Mouse (Mus musculus): ENCODE data around the gene Zdhhc6. TPM values are rescaled to one million over a fixed set of nuclear protein-coding genes. Genes with fewer than 3 reads are reported as not detected.

Gene Zdhhc6
- polyA plus RNA-seq, 1 experiment from 2014 or later, result 96.8 TPM

DNA sequence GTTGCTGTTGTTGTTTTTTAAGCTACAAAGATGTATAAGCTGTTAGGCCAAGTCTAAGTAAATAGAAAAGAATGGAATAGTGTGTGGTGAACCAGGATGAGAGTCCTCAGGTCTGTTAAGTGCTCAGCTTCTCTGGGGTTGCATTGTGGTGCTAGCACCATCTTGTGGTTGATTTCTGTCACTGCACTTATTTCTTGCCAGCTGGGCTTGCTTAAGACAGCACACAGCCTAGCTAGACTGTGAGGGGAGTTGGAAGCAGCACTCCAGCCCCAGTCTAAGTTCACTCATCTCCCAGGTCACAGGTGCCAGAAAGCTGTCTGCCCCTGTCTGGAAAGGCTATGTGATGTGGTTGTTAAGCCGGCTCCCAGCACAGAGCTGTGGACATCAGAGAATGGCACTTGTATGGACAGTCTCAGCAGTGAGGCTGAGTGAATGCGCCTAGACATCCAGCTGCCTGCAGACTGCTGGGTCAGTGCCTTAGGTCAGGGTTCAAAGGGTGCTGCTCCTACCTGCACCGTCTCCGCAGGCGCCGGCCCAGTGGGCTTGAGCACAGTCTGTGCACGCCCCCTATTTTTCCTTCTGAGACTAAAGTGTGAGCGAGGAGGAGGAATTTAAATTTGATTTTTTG, 16.9 kb upstream of the Zdhhc6 start:
- Histone ChIP-seq H3K9me3 (no peaks in the 10 kb centered on the region), H3K36me3 (peaks cover 26% of the 10 kb centered on the region), H3K9ac (no peak overlapping the region), H3K4me1 (no peaks in the 10 kb centered on the region), H3K4me2 (replicated peaks) (no peak overlapping the region), H3K27ac (no peak overlapping the region), H3K27me3 (no peaks in the 10 kb centered on the region), H3K4me3 (no peak overlapping the region)
- WGBS, result 87% methylated on average over 8 of the region's 8 CpGs
- ATAC-seq (ENCODE audit: insufficient number of reproducible peaks, insufficient read depth, low FRiP score, low TSS enrichment), result peak; percentile 66

DNA sequence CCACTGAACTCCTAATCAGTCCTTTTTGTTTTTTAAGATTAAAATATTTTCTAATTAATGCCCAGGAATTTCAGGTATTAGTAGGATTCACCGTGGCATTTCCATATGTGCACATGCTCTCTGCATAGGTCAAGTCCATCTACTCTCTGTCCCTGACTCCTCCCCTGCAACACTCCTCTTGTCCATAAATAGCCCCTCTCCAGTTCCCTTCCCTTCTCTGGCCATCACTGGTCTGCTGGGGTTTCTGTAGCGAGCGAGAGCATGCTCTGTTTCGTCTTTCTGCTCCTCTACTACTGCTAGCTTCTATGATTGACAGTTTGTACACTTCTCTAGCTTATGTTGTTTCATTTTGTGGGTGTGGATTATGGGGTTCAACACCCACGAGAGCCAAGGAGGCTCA, 15.9 kb upstream of the Zdhhc6 start:
- ATAC-seq (ENCODE audit: insufficient number of reproducible peaks, insufficient read depth, low FRiP score, low TSS enrichment), result no peak
- no peak overlapping the region for H3K4me2 ChIP-seq (replicated peaks)
- no peaks in the 10 kb centered on the region for H3K27me3 ChIP-seq
- H3K9me3 ChIP-seq, result no peaks in the 10 kb centered on the region
- H3K9ac ChIP-seq, result no peak overlapping the region
- no peaks in the 10 kb centered on the region for H3K4me1 ChIP-seq
- H3K27ac ChIP-seq, result no peak overlapping the region
- H3K36me3 ChIP-seq, result peaks cover 26% of the 10 kb centered on the region
- 84% methylated on average over 5 of the region's 5 CpGs for WGBS
- H3K4me3 ChIP-seq, result no peak overlapping the region

- Histone ChIP-seq H3K9me3 (no peaks in the 10 kb centered on the region), H3K27ac (no peak overlapping the region), H3K27me3 (no peaks in the 10 kb centered on the region), H3K36me3 (peaks cover 40% of the 10 kb centered on the region), H3K9ac (no peak overlapping the region), H3K4me3 (no peak overlapping the region), H3K4me2 (replicated peaks) (no peak overlapping the region), H3K4me1 (no peaks in the 10 kb centered on the region)
- WGBS, result 93% methylated on average over 4 of the region's 4 CpGs
- ATAC-seq (ENCODE audit: insufficient number of reproducible peaks, insufficient read depth, low FRiP score, low TSS enrichment), result no peak
Measured at GRCm38 (mm10) chr19:55327510-55327909, 11.7 kb upstream of the Zdhhc6 start.

- no peaks in the 10 kb centered on the region for H3K9me3 ChIP-seq
Measured at GRCm38 (mm10) chr19:55322604-55323003, 6.8 kb upstream of the Zdhhc6 start.

DNA sequence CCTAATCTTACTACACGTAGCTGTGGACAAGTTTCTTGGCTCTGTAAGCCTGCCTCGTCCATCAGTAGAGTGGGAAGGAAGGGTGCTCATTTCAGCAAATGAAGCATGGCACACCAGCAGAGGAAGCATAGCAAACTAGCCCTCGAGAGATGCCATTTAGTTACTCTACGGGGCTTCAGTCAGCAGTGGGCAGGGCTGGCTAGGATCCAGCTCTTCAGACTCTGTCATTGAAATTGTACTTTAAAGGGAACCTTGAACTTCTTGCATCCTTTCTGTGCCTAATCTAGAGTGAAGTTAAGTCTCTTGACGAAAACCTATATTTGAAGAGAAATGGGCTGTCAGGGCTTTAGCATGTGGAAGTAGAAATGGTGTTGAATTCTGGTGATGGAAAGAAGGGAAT, 3.7 kb upstream of the Zdhhc6 start:
- H3K27me3 ChIP-seq, result no peaks in the 10 kb centered on the region
- WGBS, result 78% methylated on average over 5 of the region's 5 CpGs
- no peaks in the 10 kb centered on the region for H3K9me3 ChIP-seq
- H3K36me3 ChIP-seq, result 0 out of 2 replicates have a peak, but pooled peaks cover 13% of the 10 kb centered on the region
- H3K27ac ChIP-seq, result no peak overlapping the region
- H3K9ac ChIP-seq, result no peak overlapping the region
- H3K4me1 ChIP-seq, result peaks cover 11% of the 10 kb centered on the region
- no peak overlapping the region for H3K4me3 ChIP-seq
- no peak overlapping the region for H3K4me2 ChIP-seq (replicated peaks)
- no peak for ATAC-seq (ENCODE audit: insufficient number of reproducible peaks, insufficient read depth, low FRiP score, low TSS enrichment)

More at GRCm38 (mm10) chr19:55322604-55323003, 6.8 kb upstream of the Zdhhc6 start:
- Histone ChIP-seq H3K27me3 (no peaks in the 10 kb centered on the region), H3K9ac (no peak overlapping the region), H3K4me3 (no peak overlapping the region), H3K36me3 (0 out of 2 replicates have a peak, but pooled peaks cover 18% of the 10 kb centered on the region), H3K27ac (no peak overlapping the region), H3K4me1 (no peaks in the 10 kb centered on the region), H3K4me2 (replicated peaks) (no peak overlapping the region)
- ATAC-seq (ENCODE audit: insufficient number of reproducible peaks, insufficient read depth, low FRiP score, low TSS enrichment), result no peak
- WGBS, result 92% methylated on average over 8 of the region's 8 CpGs

DNA sequence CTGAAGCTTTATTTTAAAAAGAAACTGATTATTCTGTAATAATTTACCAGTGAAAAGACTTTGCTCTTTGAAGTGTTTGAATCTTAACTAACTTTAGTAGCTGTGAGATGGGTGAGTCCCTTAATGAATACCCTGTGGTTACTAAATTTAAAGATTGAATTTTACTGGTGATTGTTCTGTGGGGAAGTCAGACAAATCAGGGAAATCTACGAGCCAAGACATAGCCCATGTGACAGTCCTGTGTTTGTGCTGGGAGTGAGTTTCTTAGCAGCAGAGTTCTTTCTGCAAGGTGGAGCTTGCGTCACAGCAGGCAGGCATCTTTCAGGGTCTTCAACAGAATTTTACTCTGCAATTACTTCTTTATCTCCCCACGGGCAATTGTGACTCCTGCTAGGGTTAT, 3.2 kb upstream of the Zdhhc6 start:
- no peak overlapping the region for H3K27ac ChIP-seq

DNA sequence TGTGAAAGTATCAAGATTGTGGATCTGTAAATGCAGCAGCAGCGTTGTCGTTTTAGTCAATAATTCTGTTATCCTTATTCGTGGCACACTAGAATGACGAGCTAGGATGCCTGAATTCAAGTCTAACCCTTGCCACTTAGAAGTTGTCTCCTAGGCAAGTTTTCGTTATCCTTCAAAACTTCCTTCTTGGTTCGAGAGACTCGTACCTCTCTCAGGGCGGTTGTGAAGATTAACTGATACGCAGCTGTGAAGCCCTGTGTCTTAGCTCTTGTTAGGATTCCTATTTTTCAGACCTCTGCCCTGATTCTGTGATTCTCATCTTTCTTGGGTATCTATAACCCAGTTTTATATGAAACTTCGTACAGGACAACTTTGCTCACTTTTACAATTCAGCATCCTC, 1.1 kb upstream of the Zdhhc6 start:
- ATAC-seq (ENCODE audit: insufficient number of reproducible peaks, insufficient read depth, low FRiP score, low TSS enrichment), result no peak
- H3K9me3 ChIP-seq, result no peaks in the 10 kb centered on the region
- H3K4me2 ChIP-seq (replicated peaks), result peak overlapping the region; percentile 87
- H3K4me1 ChIP-seq, result peaks cover 19% of the 10 kb centered on the region
- peak overlapping the region; percentile 92 for H3K4me3 ChIP-seq
- no peaks in the 10 kb centered on the region for H3K27me3 ChIP-seq
- H3K36me3 ChIP-seq, result peaks cover 6% of the 10 kb centered on the region; the same call in 1 of the 2 replicates
- peak overlapping the region; percentile 27 for H3K9ac ChIP-seq
- no peak overlapping the region for H3K27ac ChIP-seq
- 59% methylated on average over 10 of the region's 10 CpGs for WGBS

More for the DNA sequence above, 3.2 kb upstream of the Zdhhc6 start:
- 82% methylated on average over 3 of the region's 3 CpGs for WGBS
- Histone ChIP-seq H3K4me3 (no peak overlapping the region), H3K4me2 (replicated peaks) (no peak overlapping the region), H3K4me1 (peaks cover 15% of the 10 kb centered on the region), H3K9ac (no peak overlapping the region), H3K9me3 (no peaks in the 10 kb centered on the region), H3K36me3 (0 out of 2 replicates have a peak, but pooled peaks cover 13% of the 10 kb centered on the region), H3K27me3 (no peaks in the 10 kb centered on the region)
- no peak for ATAC-seq (ENCODE audit: insufficient number of reproducible peaks, insufficient read depth, low FRiP score, low TSS enrichment)

DNA sequence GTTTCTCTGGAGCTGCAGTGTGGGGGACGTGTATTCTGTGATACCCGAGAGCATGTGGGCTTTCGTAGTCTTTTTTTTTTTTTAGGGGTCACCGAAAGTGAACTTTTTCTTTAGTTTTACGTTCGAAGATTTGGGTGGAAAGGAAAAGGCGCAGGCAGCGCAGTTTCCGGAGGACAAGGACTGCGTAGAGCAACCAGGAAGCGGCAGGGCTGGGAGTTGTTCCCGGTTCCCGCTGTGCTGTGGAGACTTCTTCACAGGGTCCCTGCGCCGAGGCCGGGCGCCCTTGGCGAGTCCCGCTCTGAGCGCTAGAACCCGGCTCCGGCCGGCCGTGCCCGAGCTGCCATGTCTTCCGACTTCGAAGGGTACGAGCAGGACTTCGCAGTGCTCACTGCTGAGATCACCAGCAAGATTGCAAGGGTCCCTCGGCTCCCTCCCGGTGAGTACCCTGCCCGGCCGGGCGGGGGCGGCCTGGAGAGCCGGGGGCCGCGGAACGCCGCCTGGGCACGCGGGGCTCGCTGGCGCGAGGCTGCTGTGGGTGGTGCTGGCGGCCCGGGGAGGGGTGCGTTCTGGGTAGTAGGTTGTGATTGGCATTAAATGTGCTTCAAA, 380 bp upstream of the Zdhhc6 start, which contains the start of gene Vti1a:
Gene Vti1a, plus strand, starts transcription at position 187 of the 606 bp plus-strand sequence.
- WGBS, result under 1% methylated on average over 47 of the region's 48 CpGs
- Histone ChIP-seq H3K9ac (peak within 1 kb of the TSS; percentile 78), H3K36me3 (peaks cover 13% of the 10 kb centered on the region), H3K4me2 (replicated peaks) (peak within 1 kb of the TSS; percentile 87), H3K4me1 (peaks cover 19% of the 10 kb centered on the region), H3K27me3 (no peaks in the 10 kb centered on the region), H3K9me3 (no peaks in the 10 kb centered on the region), H3K4me3 (peak within 1 kb of the TSS; percentile 92), H3K27ac (peak within 1 kb of the TSS; percentile 89)
- ATAC-seq (ENCODE audit: insufficient number of reproducible peaks, insufficient read depth, low FRiP score, low TSS enrichment), result peak; percentile 90

GRCm38 (mm10) chr19:55313649-55314048, 2.2 kb downstream of the Zdhhc6 start:
- Histone ChIP-seq H3K9me3 (no peaks in the 10 kb centered on the region), H3K9ac (no peak overlapping the region), H3K4me3 (no peak overlapping the region), H3K36me3 (peaks cover 32% of the 10 kb centered on the region), H3K4me1 (peaks cover 19% of the 10 kb centered on the region), H3K27ac (no peak overlapping the region), H3K4me2 (replicated peaks) (no peak overlapping the region), H3K27me3 (no peaks in the 10 kb centered on the region)
- no peak for ATAC-seq (ENCODE audit: insufficient number of reproducible peaks, insufficient read depth, low FRiP score, low TSS enrichment)
- WGBS, result 95% methylated on average over 2 of the region's 2 CpGs

DNA sequence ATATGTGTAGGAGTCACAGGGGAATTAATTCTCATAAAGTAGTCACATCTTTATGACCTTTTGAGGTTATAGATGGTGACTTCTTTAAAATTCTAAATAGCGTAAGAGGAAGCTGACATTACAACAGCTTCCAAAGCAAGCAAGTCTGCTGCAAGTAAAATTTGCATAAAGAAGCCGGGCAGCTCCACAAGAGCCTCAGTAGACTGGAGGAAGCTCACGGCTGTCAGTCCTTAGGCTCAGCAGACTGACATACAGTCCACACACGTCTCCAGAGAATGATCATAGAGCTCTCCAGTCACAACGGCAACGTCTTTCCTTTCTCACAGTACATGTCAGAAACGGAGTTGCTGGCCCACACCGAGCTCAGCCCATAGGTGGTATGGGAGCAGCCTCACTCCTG, 4.0 kb downstream of the Zdhhc6 start:
- Histone ChIP-seq H3K4me1 (peaks cover 16% of the 10 kb centered on the region), H3K9me3 (no peaks in the 10 kb centered on the region), H3K4me2 (replicated peaks) (no peak overlapping the region), H3K4me3 (no peak overlapping the region), H3K27me3 (no peaks in the 10 kb centered on the region), H3K27ac (no peak overlapping the region), H3K9ac (no peak overlapping the region), H3K36me3 (peaks cover 42% of the 10 kb centered on the region)
- WGBS, result 91% methylated on average over 8 of the region's 8 CpGs
- ATAC-seq (ENCODE audit: insufficient number of reproducible peaks, insufficient read depth, low FRiP score, low TSS enrichment), result no peak

DNA sequence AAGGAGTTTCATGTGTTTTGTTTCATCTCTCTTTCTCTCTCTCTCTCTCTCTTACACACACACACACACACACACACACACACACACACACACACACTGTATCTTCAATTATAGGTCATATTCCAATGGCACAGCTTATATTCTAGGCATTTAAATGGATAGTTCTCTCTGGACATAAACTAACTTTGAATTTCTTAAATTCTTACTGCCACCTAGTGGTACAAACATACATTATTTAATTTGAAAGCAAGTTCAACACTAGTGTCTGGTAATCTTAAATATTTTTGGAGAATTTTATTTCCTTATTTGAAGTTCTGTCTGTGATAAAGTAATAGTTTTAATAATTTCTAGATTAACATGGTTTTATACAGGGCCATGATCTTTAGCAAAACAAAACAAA, 10.8 kb downstream of the Zdhhc6 start:
- no peak for ATAC-seq (ENCODE audit: insufficient number of reproducible peaks, insufficient read depth, low FRiP score, low TSS enrichment)
- no peak overlapping the region for H3K4me3 ChIP-seq
- no peak overlapping the region for H3K9ac ChIP-seq
- H3K4me2 ChIP-seq (replicated peaks), result no peak overlapping the region
- H3K4me1 ChIP-seq, result no peaks in the 10 kb centered on the region
- no peak overlapping the region for H3K27ac ChIP-seq
- no peaks in the 10 kb centered on the region for H3K9me3 ChIP-seq
- H3K27me3 ChIP-seq, result no peaks in the 10 kb centered on the region
- H3K36me3 ChIP-seq, result peaks cover 59% of the 10 kb centered on the region

GRCm38 (mm10) chr19:55300525-55300924, 15.3 kb downstream of the Zdhhc6 start:
- Histone ChIP-seq H3K9me3 (no peaks in the 10 kb centered on the region), H3K27ac (no peak overlapping the region), H3K27me3 (no peaks in the 10 kb centered on the region), H3K4me1 (no peaks in the 10 kb centered on the region), H3K4me2 (replicated peaks) (no peak overlapping the region), H3K9ac (no peak overlapping the region), H3K36me3 (peaks cover 56% of the 10 kb centered on the region), H3K4me3 (no peak overlapping the region)
- 93% methylated on average over 3 of the region's 3 CpGs for WGBS
- no peak for ATAC-seq (ENCODE audit: insufficient number of reproducible peaks, insufficient read depth, low FRiP score, low TSS enrichment)
